9 mouse cellular contexts compared by ENCODE assay signal in the genomic region with DNA sequence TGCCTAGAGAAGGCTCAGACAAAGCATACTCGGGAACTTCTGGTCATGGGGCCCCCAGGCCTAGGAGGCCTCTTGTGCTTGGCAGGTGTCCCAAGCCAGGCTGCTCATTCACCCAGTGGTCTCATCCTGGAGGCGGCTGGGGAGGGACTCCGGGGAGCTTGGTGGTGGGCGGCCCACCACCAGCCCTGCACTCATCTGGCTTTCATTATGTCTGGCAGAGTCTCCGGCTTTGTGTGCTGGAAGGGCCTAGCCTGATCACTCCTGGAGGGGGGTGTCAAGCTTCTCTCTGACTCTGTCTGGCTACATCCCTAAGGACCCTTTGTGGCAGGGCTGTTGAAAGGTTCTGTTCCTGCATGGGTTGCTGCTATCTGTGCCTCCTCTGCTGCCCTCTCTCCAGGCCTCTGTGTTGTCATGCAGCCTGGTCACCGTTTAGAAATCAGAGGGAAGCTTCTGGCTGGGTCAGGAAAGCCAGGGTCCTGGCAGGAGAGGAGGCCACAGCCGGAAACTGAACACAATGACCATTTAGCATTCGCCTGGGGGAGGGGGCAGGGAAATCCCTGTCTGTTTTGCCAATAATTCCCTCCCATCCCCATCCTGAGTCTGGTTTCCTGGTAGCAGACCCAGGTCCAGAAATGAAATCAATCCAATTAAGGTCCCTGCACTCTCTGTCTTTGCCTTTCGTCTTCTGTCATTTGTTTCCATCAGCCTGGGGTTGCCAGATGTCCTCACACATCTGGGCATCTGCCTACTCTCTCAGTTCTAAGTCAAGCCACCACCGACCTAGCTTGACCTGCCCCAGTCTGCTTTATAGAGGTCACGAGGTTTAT. TPM values are rescaled to one million over a fixed set of nuclear protein-coding genes. Genes with fewer than 3 reads are reported as not detected.
DNase-seq lines count a peak whose midpoint lies in the region; ATAC-seq lines count a peak whose summit lies in the region.
"Had no signal": no experiment of that assay in that cellular context is flagged by ENCODE, and none has a peak within 500 bp of the region (broad histone marks: within the 10 kb centered on the region; RNA-seq: fewer than 3 reads in every experiment).

No protein-coding gene starts in this region.

- 33% methylated on average over 11 of the region's 11 CpGs for WGBS in heart, embryonic 11.5 days (ENCODE audit: insufficient replicate concordance)
- 85% methylated on average over 11 of the region's 11 CpGs for WGBS in macrophage (ENCODE audit: missing documents)

- no peaks in the 10 kb centered on the region for H3K27me3 ChIP-seq in heart, embryonic 11.5 days (ENCODE audit: control insufficient read depth, insufficient read depth, low read length)

- peaks cover 51% of the 10 kb centered on the region; the same call in 1 of the 2 replicates for H3K79me2 ChIP-seq in macrophage (ENCODE audit: inconsistent target)

- H3K27ac ChIP-seq in brown adipose tissue, adult 24 weeks (replicated peaks; ENCODE audit: low read depth, low read length) = peak overlapping the region; percentile 73
- H3K27ac ChIP-seq in heart, embryonic 11.5 days (ENCODE audit: low read depth, low read length) = peak overlapping the region; percentile 81
- H3K27ac ChIP-seq in macrophage = no peak overlapping the region

- no peaks in the 10 kb centered on the region for H3K9me3 ChIP-seq in heart, embryonic 11.5 days (replicated peaks; ENCODE audit: control insufficient read depth, low read length)

- peak overlapping the region; percentile 69 for H3K4me3 ChIP-seq in brown adipose tissue, adult 24 weeks (ENCODE audit: insufficient read depth, low read depth, low read length)
- H3K4me3 ChIP-seq in heart, embryonic 11.5 days (ENCODE audit: low read depth, low read length) = peak overlapping the region; percentile 72
- peak overlapping the region; percentile 45 for H3K4me3 ChIP-seq in macrophage (ENCODE audit: inconsistent target)

- no peaks in the 10 kb centered on the region for H3K36me3 ChIP-seq in heart, embryonic 11.5 days (ENCODE audit: control insufficient read depth, insufficient read depth, low read length)
- no peaks in the 10 kb centered on the region for H3K36me3 ChIP-seq in macrophage (ENCODE audit: inconsistent target)

- H3K4me1 ChIP-seq in brown adipose tissue, adult 24 weeks (ENCODE audit: control insufficient read depth, insufficient read depth, insufficient read length, low read length) = peaks cover 55% of the 10 kb centered on the region
- H3K4me1 ChIP-seq in heart, embryonic 11.5 days (ENCODE audit: control insufficient read depth, insufficient read depth, low read length) = peaks cover 55% of the 10 kb centered on the region

- DNase-seq in MN1 (ENCODE audit: low spot score) = peak; percentile 91
- DNase-seq in kidney, postnatal 14 days = peak; percentile 76
- no peak for DNase-seq in spleen, adult 18-20 months
- DNase-seq in urinary bladder, postnatal 4 days (ENCODE audit: low spot score in 2 of 2) = no peak

- no peak for ATAC-seq in heart, embryonic 11.5 days (replicated peaks; ENCODE audit: insufficient number of reproducible peaks, low FRiP score, low TSS enrichment)
- ATAC-seq in erythroid progenitor cell, adult 5-6 weeks (replicated peaks; ENCODE audit: low FRiP score, poor library complexity, severe bottlenecking) = no peak

- peak overlapping the region; percentile 77 for H3K9ac ChIP-seq in heart, embryonic 11.5 days (ENCODE audit: low read depth, low read length)

- H3K4me2 ChIP-seq in heart, embryonic 11.5 days = peak overlapping the region; percentile 84

RNA-seq across cellular contexts. Expression of a gene that starts 21.7 kb away (rescaled TPM):
- 5.7 and 6.1 TPM in 2 replicates for polyA plus RNA-seq in brown adipose tissue, adult 24 weeks (2012; ENCODE audit: insufficient read depth, insufficient read length, missing spikeins)
- polyA plus RNA-seq in heart, embryonic 11.5 days (2014; fragmentation: Nextera tagmentation; extraction: Ambion mirVana) = 12.2 and 12.5 TPM in 2 replicates
- 100 to 1,000 TPM in 22 of 26 experiments, 10 to 100 TPM in 4; 69.8 to 589 (median 271) TPM for total RNA-seq in macrophage (2018; cell fraction: chromatin; rRNA removed)
- 100 to 1,000 TPM in 7 of 26 experiments, 10 to 100 TPM in 19; 32.4 to 202 (median 56.7) TPM for total RNA-seq in macrophage (2018; cell fraction: cytosol; rRNA removed)
- 100 to 1,000 TPM in 18 of 26 experiments, 10 to 100 TPM in 8; 44.8 to 496 (median 216) TPM for total RNA-seq in macrophage (2018; cell fraction: nucleus; rRNA removed)
- polyA plus RNA-seq in macrophage (2018) = 13.9 to 47.0 TPM (median 37.1 TPM) in 3 replicates
- 0.36 and 0.84 TPM in 2 replicates for total RNA-seq in erythroid progenitor cell, adult 5-6 weeks (2015; ENCODE audit: low replicate concordance)
- 0.90 and 0.98 TPM in 2 replicates for total RNA-seq in erythroid progenitor cell, adult 5-6 weeks (2017; ENCODE audit: low replicate concordance)

RNA-seq across cellular contexts. Expression of a gene that starts 28.6 kb away (rescaled TPM):
- not detected in 2 replicates for polyA plus RNA-seq in brown adipose tissue, adult 24 weeks (2012; ENCODE audit: insufficient read depth, insufficient read length, missing spikeins)
- polyA plus RNA-seq in heart, embryonic 11.5 days (2014; fragmentation: Nextera tagmentation; extraction: Ambion mirVana) = not detected in 2 replicates
- total RNA-seq in macrophage (2018; cell fraction: chromatin; rRNA removed) = not detected
- not detected for total RNA-seq in macrophage (2018; cell fraction: cytosol; rRNA removed)
- under 1 TPM in 1 of 26 experiments, not detected in 25; 0.30 TPM for total RNA-seq in macrophage (2018; cell fraction: nucleus; rRNA removed)
- not detected in 3 replicates for polyA plus RNA-seq in macrophage (2018)
- not detected in 2 replicates for total RNA-seq in erythroid progenitor cell, adult 5-6 weeks (2015; ENCODE audit: low replicate concordance)
- total RNA-seq in erythroid progenitor cell, adult 5-6 weeks (2017; ENCODE audit: low replicate concordance) = not detected in 2 replicates
- total RNA-seq: adrenal gland, postnatal 36 days had no signal

RNA-seq across cellular contexts. Expression of a gene that starts 28.8 kb away (rescaled TPM):
- not detected in 2 replicates for polyA plus RNA-seq in brown adipose tissue, adult 24 weeks (2012; ENCODE audit: insufficient read depth, insufficient read length, missing spikeins)
- polyA plus RNA-seq in heart, embryonic 11.5 days (2014; fragmentation: Nextera tagmentation; extraction: Ambion mirVana) = not detected in 2 replicates
- 10 to 100 TPM in 15 of 26 experiments, 1 to 10 TPM in 5, not detected in 6; 3.8 to 89.4 (median 24.4) TPM for total RNA-seq in macrophage (2018; cell fraction: chromatin; rRNA removed)
- 10 to 100 TPM in 16 of 26 experiments, 1 to 10 TPM in 10; 4.9 to 36.0 (median 13.7) TPM for total RNA-seq in macrophage (2018; cell fraction: cytosol; rRNA removed)
- total RNA-seq in macrophage (2018; cell fraction: nucleus; rRNA removed) = 10 to 100 TPM in 23 of 26 experiments, 1 to 10 TPM in 3; 6.2 to 77.9 (median 17.8) TPM
- polyA plus RNA-seq in macrophage (2018) = 4.6 to 7.7 TPM (median 6.7 TPM) in 3 replicates
- total RNA-seq in erythroid progenitor cell, adult 5-6 weeks (2015; ENCODE audit: low replicate concordance) = not detected in 2 replicates
- not detected in 2 replicates for total RNA-seq in erythroid progenitor cell, adult 5-6 weeks (2017; ENCODE audit: low replicate concordance)

RNA-seq across cellular contexts. Expression of a gene that starts 38.0 kb away (rescaled TPM):
- polyA plus RNA-seq in brown adipose tissue, adult 24 weeks (2012; ENCODE audit: insufficient read depth, insufficient read length, missing spikeins) = not detected in 2 replicates
- polyA plus RNA-seq in heart, embryonic 11.5 days (2014; fragmentation: Nextera tagmentation; extraction: Ambion mirVana) = 0.17 and 0.27 TPM in 2 replicates
- total RNA-seq in macrophage (2018; cell fraction: chromatin; rRNA removed) = 10 to 100 TPM in 19 of 26 experiments, 1 to 10 TPM in 7; 1.7 to 70.8 (median 12.5) TPM
- total RNA-seq in macrophage (2018; cell fraction: cytosol; rRNA removed) = 10 to 100 TPM in 25 of 26 experiments, 1 to 10 TPM in 1; 10.0 to 56.7 (median 21.5) TPM
- 10 to 100 TPM in 25 of 26 experiments, 1 to 10 TPM in 1; 9.4 to 81.2 (median 27.4) TPM for total RNA-seq in macrophage (2018; cell fraction: nucleus; rRNA removed)
- 5.3 to 10.9 TPM (median 10.7 TPM) in 3 replicates for polyA plus RNA-seq in macrophage (2018)
- 2.9 TPM in 1 of 2 replicates, not detected in the other for total RNA-seq in erythroid progenitor cell, adult 5-6 weeks (2015; ENCODE audit: low replicate concordance)
- total RNA-seq in erythroid progenitor cell, adult 5-6 weeks (2017; ENCODE audit: low replicate concordance) = 0.39 and 4.9 TPM in 2 replicates

RNA-seq across cellular contexts. Expression of a gene that starts 48.9 kb away (rescaled TPM):
- polyA plus RNA-seq in brown adipose tissue, adult 24 weeks (2012; ENCODE audit: insufficient read depth, insufficient read length, missing spikeins) = 5.2 and 6.9 TPM in 2 replicates
- 22.5 and 23.3 TPM in 2 replicates for polyA plus RNA-seq in heart, embryonic 11.5 days (2014; fragmentation: Nextera tagmentation; extraction: Ambion mirVana)
- total RNA-seq in macrophage (2018; cell fraction: chromatin; rRNA removed) = 10 to 100 TPM; 12.5 to 34.3 (median 22.0) TPM
- total RNA-seq in macrophage (2018; cell fraction: cytosol; rRNA removed) = 10 to 100 TPM in 24 of 26 experiments, 1 to 10 TPM in 2; 9.4 to 14.0 (median 11.9) TPM
- 10 to 100 TPM in 25 of 26 experiments, 1 to 10 TPM in 1; 8.8 to 26.6 (median 17.7) TPM for total RNA-seq in macrophage (2018; cell fraction: nucleus; rRNA removed)
- 10.4 to 14.6 TPM (median 10.5 TPM) in 3 replicates for polyA plus RNA-seq in macrophage (2018)
- 17.2 and 22.3 TPM in 2 replicates for total RNA-seq in erythroid progenitor cell, adult 5-6 weeks (2015; ENCODE audit: low replicate concordance)
- total RNA-seq in erythroid progenitor cell, adult 5-6 weeks (2017; ENCODE audit: low replicate concordance) = 11.0 and 15.3 TPM in 2 replicates

Comparison
In these comparisons a context has a peak if more than half of its experiments do, and no peak if none do; other contexts are left out.
1. DNase-seq: peak in MN1 (single experiment) and kidney, postnatal 14 days (single experiment); none in spleen, adult 18-20 months (0 of 2) and urinary bladder, postnatal 4 days (0 of 2).
2. Peak in every context shown above with its lines, with median percentiles within 50 percentile points of each other: H3K4me3 ChIP-seq.